Mouse (Mus musculus) neural tube, embryonic 11.5 days (tissue): ENCODE results near the gene Creb3l2. TPM values are rescaled to one million over a fixed set of nuclear protein-coding genes. Genes with fewer than 3 reads are reported as not detected.

Experiments
- ATAC-seq: fragments of 200-750 bp; cut with Nextera tagmentation; 2 replicates; pipeline ENCODE4 v1.8.0; 2017; ENCODE audit warnings: moderate number of reproducible peaks, mild to moderate bottlenecking, moderate TSS enrichment, moderate library complexity; ENCODE audit not compliant: insufficient read depth, low FRiP score, low TSS enrichment
- DNase-seq: peaks from one replicate; pipeline ENCODE4 v3.0.0-alpha.2; 2015; ENCODE audit warnings: low spot score
- H3K27ac ChIP-seq: fragments of 300-500 bp; sonication (generic); 2 replicates; pipeline ENCODE4 v1.5.1; 2014; ENCODE audit warnings: low read depth, mild to moderate bottlenecking, low read length
- H3K27me3 ChIP-seq: fragments of 300-500 bp; sonication (generic); 2 replicates; pipeline ENCODE4 v1.6.1; 2014; ENCODE audit warnings: mild to moderate bottlenecking, low read length, mixed read lengths; ENCODE audit not compliant: control insufficient read depth, insufficient read depth
- H3K36me3 ChIP-seq: fragments of 300-500 bp; sonication (generic); 2 replicates; pipeline ENCODE4 v1.6.1; 2014; ENCODE audit warnings: mild to moderate bottlenecking, low read length, moderate library complexity, mixed read lengths; ENCODE audit not compliant: control insufficient read depth, insufficient read depth
- H3K4me1 ChIP-seq: fragments of 300-500 bp; sonication (generic); 2 replicates; pipeline ENCODE4 v1.6.1; 2014; ENCODE audit warnings: low read length, mixed read lengths; ENCODE audit not compliant: control insufficient read depth, insufficient read depth
- H3K4me2 ChIP-seq: fragments of 300-500 bp; sonication (generic); 2 replicates; pipeline ENCODE4 v1.6.1; 2014; ENCODE audit warnings: low read depth, mild to moderate bottlenecking, moderate library complexity
- H3K4me3 ChIP-seq: fragments of 300-500 bp; sonication (generic); 2 replicates; pipeline ENCODE4 v1.5.1; 2014; ENCODE audit warnings: low read depth, low read length
- H3K9ac ChIP-seq: fragments of 300-500 bp; sonication (generic); 2 replicates; pipeline ENCODE4 v1.6.1; 2014; ENCODE audit warnings: mild to moderate bottlenecking, low read length
- H3K9me3 ChIP-seq: fragments of 300-500 bp; sonication (generic); 2 replicates; pipeline ENCODE4 v1.6.1; 2016; ENCODE audit warnings: low read length; ENCODE audit not compliant: control insufficient read depth
- WGBS: fragments of 180-500 bp; shearing (Covaris S2); extraction: QIAGEN DNeasy Blood & Tissue Kit; methylation state at CpG from one replicate; pipeline ENCODE4 v1.1.7; 2014; 5-methylcytosine and 5-hydroxymethylcytosine counted together
- polyA plus RNA-seq: library from polyadenylated mRNA; unstranded; fragments of >200 nt; fragmentation: Nextera tagmentation; extraction: Ambion mirVana; gene quantifications from 2 replicates; pipeline ENCODE4 v1.2.1, GENCODE M21; 2014

Creb3l2 gene
- polyA plus RNA-seq, 1 experiment from 2014 or later: 14.5 TPM

DNA sequence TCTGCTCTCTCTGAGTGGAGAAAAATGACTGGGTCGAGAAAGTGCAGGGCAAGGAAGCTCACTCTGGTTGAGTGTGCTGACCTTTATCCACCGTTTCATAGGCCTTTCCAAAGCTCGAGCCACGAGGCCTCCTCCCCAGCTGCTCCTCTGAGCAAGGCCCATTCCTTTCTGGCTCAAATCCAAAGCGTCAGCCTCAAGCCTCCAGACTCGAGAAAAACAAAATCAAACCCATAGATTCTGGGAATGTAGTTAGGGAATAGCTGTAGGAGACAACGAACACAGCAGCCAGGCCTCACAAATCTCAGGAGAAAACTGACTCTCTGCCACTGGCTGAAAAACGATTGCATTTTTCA lies 115.4 kb downstream of the Creb3l2 start:
- H3K9ac ChIP-seq: no peak overlapping the region
- H3K4me2 ChIP-seq: no peak overlapping the region
- no peaks in the 10 kb centered on the region for H3K9me3 ChIP-seq
- no peaks in the 10 kb centered on the region for H3K36me3 ChIP-seq
- WGBS: 65% methylated on average over 8 of the region's 8 CpGs
- no peaks in the 10 kb centered on the region for H3K27me3 ChIP-seq
- DNase-seq (no peak), ATAC-seq (no peak)
- no peaks in the 10 kb centered on the region; the same call in 1 of the 2 replicates for H3K4me1 ChIP-seq
- H3K27ac ChIP-seq: no peak overlapping the region
- no peak overlapping the region for H3K4me3 ChIP-seq

DNA sequence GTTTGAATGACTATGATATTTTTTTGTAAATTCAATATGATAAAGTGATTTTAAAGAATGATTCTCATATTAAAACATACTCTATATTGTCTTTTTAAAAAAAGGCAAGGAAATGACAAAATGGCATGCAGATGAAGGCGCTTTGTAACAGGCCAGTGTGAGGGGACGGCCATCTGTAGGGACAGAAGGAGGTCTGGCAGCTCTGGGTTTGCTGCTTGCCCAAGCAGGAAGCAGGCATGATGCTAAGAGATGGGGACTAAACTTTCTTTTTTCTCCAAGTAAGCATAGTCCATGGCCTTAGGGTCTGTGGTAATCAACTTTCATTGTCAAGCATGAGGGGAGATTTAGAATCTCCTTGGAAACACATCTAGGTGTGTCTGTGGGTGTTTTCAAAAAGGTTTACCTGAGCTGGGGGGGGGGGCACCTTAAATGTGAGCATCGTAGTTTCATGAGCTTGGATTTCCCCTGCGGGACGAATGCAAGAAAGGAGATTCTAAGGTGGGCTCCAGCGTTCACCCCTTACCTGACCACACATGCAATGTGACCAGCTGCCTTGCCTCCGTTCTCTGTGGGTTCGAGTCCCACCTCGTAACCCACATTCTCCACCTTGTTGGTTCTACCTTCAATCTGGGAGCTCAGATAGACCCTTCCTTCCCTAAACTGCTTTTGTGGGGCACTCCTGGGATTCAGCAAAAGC lies 115.9 kb downstream of the Creb3l2 start:
- no peaks in the 10 kb centered on the region for H3K9me3 ChIP-seq
- WGBS: 95% methylated on average over 9 of the region's 9 CpGs
- ATAC-seq: no peak

DNA sequence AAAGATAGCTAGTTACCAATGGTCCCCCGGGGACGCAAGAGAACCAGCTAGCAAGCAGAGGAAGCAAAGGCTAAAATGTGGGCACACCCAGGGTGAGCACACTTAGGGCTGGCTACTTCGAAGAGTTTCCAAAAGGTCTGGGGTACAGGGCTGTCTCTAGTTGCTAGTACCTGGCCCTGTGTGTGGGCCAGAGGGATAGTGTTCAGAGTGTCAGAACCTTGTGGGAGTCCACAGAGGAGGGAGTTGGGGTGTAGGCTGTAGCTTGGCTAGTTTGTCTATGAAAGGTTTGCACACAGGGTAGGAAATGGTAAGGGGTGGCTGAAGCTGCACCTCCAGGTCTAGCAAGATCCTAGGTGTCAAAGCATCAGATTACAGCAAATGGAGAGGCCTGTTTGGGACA lies 116.9 kb downstream of the Creb3l2 start:
- Histone ChIP-seq H3K4me2 (no peak overlapping the region), H3K27me3 (no peaks in the 10 kb centered on the region), H3K27ac (no peak overlapping the region), H3K9ac (no peak overlapping the region), H3K4me1 (no peaks in the 10 kb centered on the region), H3K36me3 (no peaks in the 10 kb centered on the region), H3K4me3 (no peak overlapping the region), H3K9me3 (no peaks in the 10 kb centered on the region)
- no peak for ATAC-seq
- no peak for DNase-seq
- WGBS: 90% methylated on average over 3 of the region's 3 CpGs

More for the DNA sequence above, 115.9 kb downstream of the Creb3l2 start:
- DNase-seq: no peak
- Histone ChIP-seq H3K27me3 (no peaks in the 10 kb centered on the region), H3K36me3 (no peaks in the 10 kb centered on the region), H3K4me1 (no peaks in the 10 kb centered on the region; the same call in 1 of the 2 replicates), H3K27ac (no peak overlapping the region), H3K4me3 (no peak overlapping the region), H3K4me2 (no peak overlapping the region), H3K9ac (no peak overlapping the region)

DNA sequence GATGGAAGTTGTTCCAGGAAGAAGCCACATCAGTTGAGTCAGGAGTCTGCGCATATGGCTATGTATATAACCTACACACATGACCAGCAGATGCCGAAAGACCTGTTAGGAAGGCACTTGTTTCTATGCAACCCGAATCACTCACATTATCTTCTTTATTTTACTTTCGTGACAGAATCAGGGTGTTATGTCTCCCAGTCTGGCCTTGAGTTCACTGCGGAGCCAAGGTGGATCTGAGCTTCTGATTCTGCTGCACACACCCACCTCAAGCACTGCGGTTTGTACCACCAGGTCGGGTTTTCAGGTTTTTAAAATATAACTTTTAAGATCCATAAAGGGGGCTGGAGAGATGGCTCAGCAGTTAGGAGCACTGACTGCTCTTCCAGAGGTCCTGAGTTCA lies 119.3 kb downstream of the Creb3l2 start:
- ATAC-seq: no peak
- H3K4me1 ChIP-seq: no peaks in the 10 kb centered on the region
- H3K9ac ChIP-seq: no peak overlapping the region
- no peak overlapping the region for H3K4me3 ChIP-seq
- no peaks in the 10 kb centered on the region for H3K36me3 ChIP-seq
- 91% methylated on average over 7 of the region's 7 CpGs for WGBS
- no peak overlapping the region for H3K4me2 ChIP-seq
- H3K9me3 ChIP-seq: no peaks in the 10 kb centered on the region
- H3K27me3 ChIP-seq: no peaks in the 10 kb centered on the region
- DNase-seq: no peak
- no peak overlapping the region for H3K27ac ChIP-seq

DNA sequence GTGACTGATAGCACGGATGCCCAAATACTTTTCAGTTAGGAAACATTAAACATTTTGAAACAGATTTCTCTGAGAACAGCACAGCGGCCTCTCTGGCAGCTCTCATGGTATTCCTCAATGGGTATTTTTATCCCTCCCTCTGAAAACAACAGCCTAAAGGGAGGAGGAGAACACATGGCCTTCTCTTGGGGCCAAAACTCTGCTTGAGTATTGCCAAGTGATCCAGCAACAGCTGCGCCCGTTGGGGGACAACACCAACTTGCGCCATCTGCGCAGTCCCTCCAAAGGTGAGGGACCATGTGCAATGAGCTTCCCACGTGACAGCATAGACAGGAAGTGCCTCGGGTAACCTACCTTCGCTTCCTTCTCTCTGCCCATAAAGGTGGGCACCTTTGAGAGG lies 119.9 kb downstream of the Creb3l2 start:
- no peaks in the 10 kb centered on the region for H3K36me3 ChIP-seq
- H3K4me1 ChIP-seq: no peaks in the 10 kb centered on the region
- H3K4me3 ChIP-seq: no peak overlapping the region
- H3K4me2 ChIP-seq: no peak overlapping the region
- no peak for ATAC-seq
- H3K9me3 ChIP-seq: no peaks in the 10 kb centered on the region
- no peak overlapping the region for H3K27ac ChIP-seq
- H3K27me3 ChIP-seq: no peaks in the 10 kb centered on the region
- no peak for DNase-seq
- WGBS: 91% methylated on average over 9 of the region's 9 CpGs
- no peak overlapping the region for H3K9ac ChIP-seq

DNA sequence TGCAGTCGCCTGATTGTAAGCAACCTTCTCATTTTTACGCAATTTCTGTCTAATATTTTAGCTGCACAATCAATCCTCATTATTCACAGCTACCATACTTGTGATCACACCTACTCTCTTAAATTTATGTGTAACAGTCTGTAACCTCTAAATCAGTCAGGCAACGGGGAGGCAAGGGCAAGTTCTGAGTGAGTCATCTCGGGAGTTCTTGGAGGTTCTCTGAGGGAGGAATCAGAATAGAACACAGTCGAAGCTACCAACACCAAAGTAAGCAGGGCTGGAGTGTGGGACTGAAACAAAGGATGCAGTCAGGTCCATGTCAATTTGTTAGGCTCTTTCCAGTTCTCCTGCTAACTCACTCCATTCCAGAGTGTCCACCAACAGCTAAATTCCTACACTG lies 124.0 kb downstream of the Creb3l2 start:
- DNase-seq (no peak), ATAC-seq (no peak)
- 82% methylated on average over 5 of the region's 5 CpGs for WGBS
- H3K36me3 ChIP-seq: no peaks in the 10 kb centered on the region
- no peaks in the 10 kb centered on the region for H3K9me3 ChIP-seq
- no peaks in the 10 kb centered on the region for H3K27me3 ChIP-seq
- no peak overlapping the region for H3K4me2 ChIP-seq
- no peak overlapping the region for H3K4me3 ChIP-seq
- H3K27ac ChIP-seq: no peak overlapping the region
- H3K9ac ChIP-seq: no peak overlapping the region
- no peaks in the 10 kb centered on the region for H3K4me1 ChIP-seq

DNA sequence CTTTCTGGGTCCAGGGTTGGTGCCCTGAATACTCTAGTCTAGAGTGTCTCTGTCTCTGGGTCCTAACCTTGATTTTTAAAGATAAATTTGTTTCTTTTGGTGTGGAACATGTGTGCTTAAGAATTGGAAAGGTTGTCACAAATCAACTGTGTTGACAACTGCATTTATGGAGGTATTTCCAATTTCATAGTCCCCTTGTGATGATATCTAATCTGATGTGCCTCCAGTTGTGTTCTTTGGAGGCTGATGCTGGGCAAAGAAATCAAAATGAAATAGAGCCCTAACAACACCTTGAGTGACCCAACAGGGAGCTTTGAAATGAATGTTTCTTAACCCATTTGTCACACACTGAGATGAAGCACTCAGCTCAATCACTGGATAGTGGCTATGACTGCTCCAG lies 126.5 kb downstream of the Creb3l2 start:
- no peaks in the 10 kb centered on the region for H3K36me3 ChIP-seq
- DNase-seq (no peak), ATAC-seq (no peak)
- H3K9ac ChIP-seq: no peak overlapping the region
- no peaks in the 10 kb centered on the region for H3K9me3 ChIP-seq
- H3K4me1 ChIP-seq: no peaks in the 10 kb centered on the region
- H3K27me3 ChIP-seq: no peaks in the 10 kb centered on the region
- H3K4me3 ChIP-seq: no peak overlapping the region
- no peak overlapping the region for H3K4me2 ChIP-seq
- H3K27ac ChIP-seq: no peak overlapping the region

DNA sequence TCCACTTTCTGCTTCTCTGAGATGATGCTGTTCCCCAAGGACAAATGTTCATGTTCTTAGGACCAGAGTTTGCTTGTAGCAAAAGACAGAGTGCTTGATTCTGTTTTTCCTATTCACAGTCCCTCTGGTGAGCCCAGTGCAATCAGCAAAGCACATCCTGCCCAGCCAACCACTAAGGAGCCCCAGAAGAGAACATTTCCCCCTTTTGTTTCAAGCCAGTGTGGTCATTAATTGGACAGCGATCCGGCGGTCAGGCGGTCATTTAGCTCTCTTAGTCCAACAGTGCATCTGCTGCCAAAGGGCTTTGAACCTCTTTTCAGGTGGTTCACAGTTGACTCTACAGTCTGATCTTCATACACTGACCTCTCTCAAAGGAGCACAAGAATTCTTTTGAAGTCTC lies 131.3 kb downstream of the Creb3l2 start:
- DNase-seq: no peak
- no peak overlapping the region for H3K4me2 ChIP-seq
- no peak overlapping the region for H3K9ac ChIP-seq
- H3K36me3 ChIP-seq: no peaks in the 10 kb centered on the region
- WGBS: 89% methylated on average over 4 of the region's 4 CpGs
- H3K4me1 ChIP-seq: no peaks in the 10 kb centered on the region
- H3K9me3 ChIP-seq: no peaks in the 10 kb centered on the region
- ATAC-seq: no peak
- H3K27me3 ChIP-seq: no peaks in the 10 kb centered on the region
- no peak overlapping the region for H3K4me3 ChIP-seq
- H3K27ac ChIP-seq: no peak overlapping the region

DNA sequence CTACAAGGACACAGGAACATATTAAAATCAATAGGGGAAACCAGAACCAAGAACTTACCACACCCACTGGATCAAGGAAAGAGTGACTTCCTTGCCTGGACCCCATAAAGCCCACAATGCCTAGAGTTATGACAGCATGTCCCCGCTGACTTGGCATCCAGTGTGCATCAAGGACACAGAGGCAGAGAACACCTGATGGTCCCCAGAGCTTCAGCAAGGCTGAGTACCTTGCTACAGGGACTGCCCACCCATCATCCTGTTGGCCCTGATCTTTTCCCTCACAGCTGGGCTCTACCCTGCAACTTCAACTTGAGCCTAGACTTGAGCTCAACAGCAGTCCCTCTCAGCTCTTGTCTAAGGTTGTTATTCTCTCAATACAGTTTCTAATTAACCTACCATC lies 135.3 kb downstream of the Creb3l2 start:
- H3K9ac ChIP-seq: no peak overlapping the region
- H3K4me3 ChIP-seq: no peak overlapping the region
- DNase-seq: no peak
- H3K27ac ChIP-seq: no peak overlapping the region
- no peaks in the 10 kb centered on the region for H3K36me3 ChIP-seq
- ATAC-seq: no peak
- no peaks in the 10 kb centered on the region for H3K9me3 ChIP-seq
- no peak overlapping the region for H3K4me2 ChIP-seq
- 79% methylated on average over 1 of the region's 1 CpGs for WGBS
- H3K4me1 ChIP-seq: no peaks in the 10 kb centered on the region
- H3K27me3 ChIP-seq: peaks cover under 1% of the 10 kb centered on the region
